Mouse (Mus musculus): ENCODE data around the gene Zbtb43.

- TF ChIP-seq GABPA (IDR thresholded peaks at IDR 0.05; ENCODE audit: insufficient replicate concordance, low read depth, low read length) (no peak), USF1 (IDR thresholded peaks at IDR 0.05; ENCODE audit: low read depth, low read length) (no peak), POLR2A (IDR thresholded peaks at IDR 0.05; ENCODE audit: low read depth, low read length) (no peak), MXI1 (IDR thresholded peaks at IDR 0.05; ENCODE audit: low read depth, low read length) (no peak)
These were observed 67.1 kb downstream of the Zbtb43 start for GRCm38 (mm10) chr2:33401217-33401616.
